Mouse (Mus musculus) ES-E14 (cell line): ENCODE data around the gene Tent4a.

Source experiments
- CHD2 ChIP-seq: IDR thresholded peaks from 2 replicates; pipeline ENCODE4 v1.6.1; 2014; ENCODE audit warnings: mild to moderate bottlenecking, low read depth, low read length, inconsistent platforms
- ZC3H11A ChIP-seq: IDR thresholded peaks from 2 replicates; pipeline ENCODE4 v1.6.1; 2012; ENCODE audit warnings: low read depth, mild to moderate bottlenecking, inconsistent platforms, low read length, borderline replicate concordance
- ZNF384 ChIP-seq: IDR thresholded peaks from 2 replicates; pipeline ENCODE4 v1.6.1; 2012; ENCODE audit warnings: low read depth, low read length, inconsistent platforms

- TF ChIP-seq ZC3H11A: peak; percentile 51; the same call in 1 of the 2 replicates
- TF ChIP-seq CHD2: no peak
- TF ChIP-seq ZNF384: no peak
These were observed 73.6 kb downstream of the Tent4a start for GRCm38 (mm10) chr13:69460635-69461465.
